Mouse (Mus musculus) neural tube, embryonic 15.5 days (tissue): ENCODE data around the gene Hoxa7. TPM values are rescaled to one million over a fixed set of nuclear protein-coding genes. Genes with fewer than 3 reads are reported as not detected.

Source experiments
- ATAC-seq: fragments of 200-750 bp; cut with Nextera tagmentation; 2 replicates; pipeline ENCODE4 v1.8.0; 2017; ENCODE audit warnings: mild to moderate bottlenecking, moderate TSS enrichment, moderate library complexity; ENCODE audit not compliant: low FRiP score
- H3K27ac ChIP-seq: fragments of 300-500 bp; sonication (generic); replicated peaks from 2 replicates; pipeline ENCODE4 v1.5.1; 2015; ENCODE audit warnings: mild to moderate bottlenecking, inconsistent platforms
- H3K27me3 ChIP-seq: fragments of 300-500 bp; sonication (generic); replicated peaks from 2 replicates; pipeline ENCODE4 v1.6.1; 2015; ENCODE audit warnings: inconsistent platforms
- H3K36me3 ChIP-seq: fragments of 300-500 bp; sonication (generic); 2 replicates; pipeline ENCODE4 v1.6.1; 2015; ENCODE audit warnings: inconsistent platforms
- H3K4me1 ChIP-seq: fragments of 300-500 bp; sonication (generic); 2 replicates; pipeline ENCODE4 v1.6.1; 2015; ENCODE audit warnings: inconsistent platforms
- H3K4me2 ChIP-seq: fragments of 300-500 bp; sonication (generic); 2 replicates; pipeline ENCODE4 v1.6.1; 2015; ENCODE audit warnings: inconsistent platforms, mild to moderate bottlenecking, moderate library complexity
- H3K4me3 ChIP-seq: fragments of 300-500 bp; sonication (generic); replicated peaks from 2 replicates; pipeline ENCODE4 v1.5.1; 2015; ENCODE audit warnings: mild to moderate bottlenecking, inconsistent platforms
- H3K9ac ChIP-seq: fragments of 300-500 bp; sonication (generic); replicated peaks from 2 replicates; pipeline ENCODE4 v1.6.1; 2015; ENCODE audit warnings: mild to moderate bottlenecking, inconsistent platforms
- H3K9me3 ChIP-seq: fragments of 300-500 bp; sonication (generic); replicated peaks from 2 replicates; pipeline ENCODE4 v1.6.1; 2016; ENCODE audit warnings: inconsistent platforms
- WGBS: fragments of 180-500 bp; shearing (Covaris S2); methylation state at CpG from one replicate; pipeline ENCODE4 v1.1.7; 2015; ENCODE audit warnings: mixed read lengths; 5-methylcytosine and 5-hydroxymethylcytosine counted together
- polyA plus RNA-seq: library from polyadenylated mRNA; unstranded; fragments of >200 nt; fragmentation: Nextera tagmentation; extraction: Ambion mirVana; gene quantifications from 2 replicates; pipeline ENCODE4 v1.2.1, GENCODE M21; 2015

The Hoxa7 gene
- polyA plus RNA-seq, 1 experiment from 2014 or later = 109 TPM

- H3K27me3 ChIP-seq = no peaks in the 10 kb centered on the region
- H3K36me3 ChIP-seq = no peaks in the 10 kb centered on the region
- peaks cover 28% of the 10 kb centered on the region; the same call in 1 of the 2 replicates for H3K4me1 ChIP-seq
- no peak for ATAC-seq
- no peaks in the 10 kb centered on the region for H3K9me3 ChIP-seq
- H3K4me3 ChIP-seq = peak overlapping the region; percentile 44
- under 1% methylated on average over 38 of the region's 38 CpGs for WGBS
- H3K27ac ChIP-seq = peak overlapping the region; percentile 86
- peak overlapping the region; percentile 58 for H3K4me2 ChIP-seq
- peak overlapping the region; percentile 64 for H3K9ac ChIP-seq
Measured at GRCm38 (mm10) chr6:52228475-52229465, 7.1 kb upstream of the Hoxa7 start.

- Histone ChIP-seq H3K36me3 (no peaks in the 10 kb centered on the region), H3K27ac (peak overlapping the region; percentile 100), H3K4me1 (peaks cover 25% of the 10 kb centered on the region; the same call in 1 of the 2 replicates), H3K27me3 (no peaks in the 10 kb centered on the region), H3K4me3 (peak overlapping the region; percentile 65), H3K4me2 (peak overlapping the region; percentile 85), H3K9ac (peak overlapping the region; percentile 84), H3K9me3 (no peaks in the 10 kb centered on the region)
- WGBS = 11% methylated on average over 11 of the region's 11 CpGs
- no peak for ATAC-seq
Measured at GRCm38 (mm10) chr6:52227470-52228222, 6.0 kb upstream of the Hoxa7 start.

- peak; percentile 14 for ATAC-seq
- Histone ChIP-seq H3K9ac (peak overlapping the region; percentile 84), H3K4me3 (peak overlapping the region; percentile 65)
Measured at GRCm38 (mm10) chr6:52226569-52227257, 5.1 kb upstream of the Hoxa7 start.

GRCm38 (mm10) chr6:52225612-52226568, 4.2 kb upstream of the Hoxa7 start:
- under 1% methylated on average over 69 of the region's 69 CpGs for WGBS
- peak; percentile 79 for ATAC-seq
- Histone ChIP-seq H3K4me2 (peak overlapping the region; percentile 85), H3K9ac (peak overlapping the region; percentile 84), H3K4me1 (peaks cover 35% of the 10 kb centered on the region), H3K27ac (peak overlapping the region; percentile 100), H3K36me3 (no peaks in the 10 kb centered on the region), H3K9me3 (no peaks in the 10 kb centered on the region), H3K27me3 (no peaks in the 10 kb centered on the region), H3K4me3 (peak overlapping the region; percentile 65)

More at GRCm38 (mm10) chr6:52226569-52227257, 5.1 kb upstream of the Hoxa7 start:
- Histone ChIP-seq H3K4me2 (peak overlapping the region; percentile 85), H3K4me1 (peaks cover 33% of the 10 kb centered on the region), H3K36me3 (no peaks in the 10 kb centered on the region), H3K27me3 (no peaks in the 10 kb centered on the region), H3K27ac (peak overlapping the region; percentile 100), H3K9me3 (no peaks in the 10 kb centered on the region)
- WGBS = 3% methylated on average over 26 of the region's 26 CpGs

- peaks cover 41% of the 10 kb centered on the region for H3K4me1 ChIP-seq
- peak overlapping the region; percentile 100 for H3K27ac ChIP-seq
- H3K9ac ChIP-seq = peak overlapping the region; percentile 84
Measured at GRCm38 (mm10) chr6:52224895-52225611, 3.4 kb upstream of the Hoxa7 start.

GRCm38 (mm10) chr6:52223939-52224760, 2.5 kb upstream of the Hoxa7 start:
- Histone ChIP-seq H3K27me3 (no peaks in the 10 kb centered on the region), H3K4me2 (peak overlapping the region; percentile 85), H3K4me3 (peak overlapping the region; percentile 65), H3K9ac (peak overlapping the region; percentile 84), H3K36me3 (no peaks in the 10 kb centered on the region), H3K4me1 (peaks cover 48% of the 10 kb centered on the region), H3K27ac (peak overlapping the region; percentile 100), H3K9me3 (no peaks in the 10 kb centered on the region)
- no peak for ATAC-seq
- WGBS = 3% methylated on average over 24 of the region's 24 CpGs

More at GRCm38 (mm10) chr6:52224895-52225611, 3.4 kb upstream of the Hoxa7 start:
- Histone ChIP-seq H3K4me2 (peak overlapping the region; percentile 85), H3K36me3 (no peaks in the 10 kb centered on the region), H3K9me3 (no peaks in the 10 kb centered on the region), H3K27me3 (no peaks in the 10 kb centered on the region), H3K4me3 (peak overlapping the region; percentile 65)
- ATAC-seq = no peak
- 2% methylated on average over 36 of the region's 36 CpGs for WGBS

GRCm38 (mm10) chr6:52222729-52223128, 1.1 kb upstream of the Hoxa7 start:
- Histone ChIP-seq H3K27me3 (no peaks in the 10 kb centered on the region), H3K4me1 (peaks cover 56% of the 10 kb centered on the region), H3K4me2 (peak overlapping the region; percentile 85), H3K9me3 (no peaks in the 10 kb centered on the region), H3K36me3 (no peaks in the 10 kb centered on the region), H3K27ac (peak overlapping the region; percentile 100), H3K4me3 (peak overlapping the region; percentile 65), H3K9ac (peak overlapping the region; percentile 84)
- ATAC-seq = no peak
- 12% methylated on average over 13 of the region's 13 CpGs for WGBS

- Histone ChIP-seq H3K4me2 (peak overlapping the region; percentile 85), H3K4me3 (peak overlapping the region; percentile 65), H3K27me3 (no peaks in the 10 kb centered on the region), H3K36me3 (no peaks in the 10 kb centered on the region), H3K4me1 (peaks cover 52% of the 10 kb centered on the region), H3K9me3 (no peaks in the 10 kb centered on the region), H3K27ac (peak overlapping the region; percentile 100), H3K9ac (peak overlapping the region; percentile 84)
- 5% methylated on average over 21 of the region's 21 CpGs for WGBS
- no peak for ATAC-seq
Measured at GRCm38 (mm10) chr6:52221993-52222685, 485 bp upstream of the Hoxa7 start.

- Histone ChIP-seq H3K9me3 (no peaks in the 10 kb centered on the region), H3K4me2 (peak overlapping the region; percentile 85), H3K9ac (peak overlapping the region; percentile 84), H3K4me1 (peaks cover 54% of the 10 kb centered on the region), H3K4me3 (peak overlapping the region; percentile 65), H3K27me3 (no peaks in the 10 kb centered on the region), H3K36me3 (no peaks in the 10 kb centered on the region), H3K27ac (peak overlapping the region; percentile 100)
- WGBS = 2% methylated on average over 12 of the region's 12 CpGs
- ATAC-seq = no peak
Measured at GRCm38 (mm10) chr6:52220865-52221310, 766 bp downstream of the Hoxa7 start.
